Mouse (Mus musculus): Measurements from ENCODE around the gene Parp12.

Gene Parp12

DNA sequence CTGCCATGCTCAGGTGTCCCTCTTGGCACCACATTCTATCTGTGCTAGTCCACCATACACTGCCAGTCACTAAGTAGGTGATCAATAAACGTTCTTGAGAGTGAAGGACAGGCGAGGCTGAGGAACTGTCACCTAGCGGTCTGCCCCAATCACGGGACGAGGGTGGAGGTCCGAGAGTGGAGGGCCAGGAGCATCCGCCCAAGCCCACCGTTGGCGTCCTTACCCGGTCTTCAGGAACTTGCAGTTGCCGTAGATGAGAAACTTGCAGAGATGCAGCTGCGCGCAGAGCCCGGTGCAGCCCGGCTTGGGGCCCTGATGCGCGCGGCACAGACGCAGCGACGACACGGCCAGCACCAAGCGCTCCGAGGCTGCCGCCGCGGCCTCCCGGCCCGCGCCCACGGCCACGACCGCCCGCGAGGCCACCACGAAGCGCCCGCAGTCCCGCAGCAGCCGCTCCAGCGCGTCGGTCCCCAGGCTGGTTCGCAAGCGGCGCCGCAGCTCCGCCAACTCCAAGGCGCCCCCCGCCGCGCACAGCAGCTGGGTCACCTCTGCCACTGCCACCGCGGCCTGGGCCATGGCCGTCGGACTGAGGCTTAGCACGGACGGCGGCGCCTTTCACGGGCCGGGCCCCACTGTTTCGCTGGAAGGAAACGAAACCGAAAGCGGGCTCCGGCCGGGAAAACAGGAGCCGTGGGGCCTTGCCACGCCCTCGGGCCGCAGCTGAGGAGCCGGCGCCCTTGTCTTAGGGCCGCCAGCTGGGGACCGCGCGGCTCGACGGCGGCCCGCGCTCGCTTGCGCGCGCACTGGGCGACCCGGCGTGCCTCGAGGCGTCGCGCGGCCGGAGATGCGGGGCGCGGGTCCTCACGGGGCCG, at the start of gene Parp12:
Parp12 (minus strand) TSS at position 766 of the 872 bp plus-strand sequence.
- DNase-seq = peak; percentile 60 to 68

DNA sequence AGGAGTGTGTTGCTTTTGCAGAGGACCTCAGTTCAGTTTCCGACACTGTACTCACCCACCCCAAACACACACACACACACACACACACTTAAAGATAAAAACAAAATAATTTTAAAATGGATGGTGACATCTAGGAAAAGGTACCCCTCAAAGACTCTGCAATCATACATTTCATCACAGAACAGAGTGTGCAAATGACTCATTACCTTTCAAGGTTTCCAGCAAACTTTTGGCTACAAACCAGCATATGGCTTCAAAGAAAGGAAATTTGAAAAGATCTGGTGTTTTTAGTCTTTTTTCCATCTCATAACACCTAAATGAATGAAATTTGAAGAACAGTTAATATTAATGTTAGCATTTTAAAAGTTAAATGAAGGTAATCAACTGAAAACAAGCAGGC, 46.7 kb upstream of the Parp12 start:
- DNase-seq = no peak

DNA sequence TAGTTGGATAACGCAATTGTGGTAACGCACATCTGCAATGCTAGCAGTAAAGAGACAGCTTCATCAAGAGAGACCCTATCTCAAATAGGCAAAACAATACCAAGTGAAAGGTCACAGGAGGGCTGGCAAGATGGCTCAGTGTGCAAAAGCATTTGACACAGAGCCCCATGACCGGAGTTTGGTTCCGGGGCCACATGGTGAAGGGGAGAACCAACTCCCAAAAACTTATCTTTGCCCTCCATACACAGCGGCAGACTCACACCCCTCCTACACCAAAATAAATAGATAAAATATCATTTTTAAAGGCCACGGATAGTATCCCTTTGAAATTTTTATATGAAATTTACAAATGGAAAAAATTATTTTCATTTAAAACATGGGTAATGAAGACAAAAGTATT, 43.8 kb upstream of the Parp12 start:
- no peak for DNase-seq

DNA sequence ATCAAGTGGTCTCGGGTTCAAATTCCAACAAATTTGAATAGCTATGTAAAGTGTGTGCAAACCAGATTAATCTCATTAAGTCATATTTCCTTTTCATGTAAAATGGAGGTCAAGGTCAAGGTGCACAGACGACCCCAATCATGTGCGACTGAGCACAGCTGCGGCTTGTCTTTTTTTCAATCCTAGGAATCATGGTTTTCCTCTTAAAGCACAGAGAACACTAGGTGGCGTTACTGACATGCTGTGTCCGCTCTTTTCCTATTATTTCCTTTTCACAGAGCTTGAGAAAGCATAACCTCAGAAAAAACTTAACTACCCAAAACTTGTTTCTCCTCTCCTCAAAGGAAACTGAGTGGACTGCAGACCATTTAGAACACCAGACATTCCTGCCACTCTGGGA, 27.9 kb upstream of the Parp12 start:
- no peak for DNase-seq

DNA sequence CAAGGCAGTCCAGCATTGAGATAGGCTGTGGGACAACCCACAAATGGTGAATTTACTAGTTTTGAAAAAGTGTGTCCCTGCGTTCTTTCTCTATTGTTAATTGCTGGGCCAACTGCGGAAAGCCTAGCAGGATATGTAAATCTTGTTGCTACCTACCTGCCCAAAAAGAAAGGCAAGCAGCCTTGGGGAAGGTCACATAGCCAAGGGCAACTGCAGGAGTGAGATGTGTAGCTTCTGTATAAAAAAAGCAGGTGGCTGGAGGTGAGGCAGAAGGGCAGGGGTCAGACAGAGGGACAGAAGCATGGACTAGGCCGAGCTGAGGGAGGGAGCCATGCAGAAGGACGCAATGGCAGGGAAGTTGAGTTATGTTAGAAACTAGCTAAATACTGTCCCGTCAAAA, 14.4 kb upstream of the Parp12 start:
- no peak for DNase-seq

DNA sequence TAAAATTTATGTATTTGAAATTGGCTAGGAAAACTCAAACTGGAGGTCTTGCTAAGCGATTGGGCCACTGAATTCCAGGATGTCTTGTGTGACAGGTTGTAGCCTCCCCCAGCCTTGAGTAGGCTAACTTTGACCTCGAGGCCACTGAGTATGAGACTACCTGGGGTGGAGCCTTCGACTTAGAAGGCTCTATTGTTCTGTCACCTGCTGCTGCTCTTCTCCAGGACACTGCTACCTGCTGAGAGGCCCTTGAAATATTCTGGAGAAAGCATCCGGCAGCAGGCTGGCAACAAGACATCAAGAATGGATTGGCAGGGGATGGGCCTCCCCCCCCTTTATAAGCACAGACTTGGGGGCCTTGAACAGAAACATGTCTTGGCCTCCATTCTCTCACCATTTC, 13.3 kb upstream of the Parp12 start:
- DNase-seq = no peak

DNA sequence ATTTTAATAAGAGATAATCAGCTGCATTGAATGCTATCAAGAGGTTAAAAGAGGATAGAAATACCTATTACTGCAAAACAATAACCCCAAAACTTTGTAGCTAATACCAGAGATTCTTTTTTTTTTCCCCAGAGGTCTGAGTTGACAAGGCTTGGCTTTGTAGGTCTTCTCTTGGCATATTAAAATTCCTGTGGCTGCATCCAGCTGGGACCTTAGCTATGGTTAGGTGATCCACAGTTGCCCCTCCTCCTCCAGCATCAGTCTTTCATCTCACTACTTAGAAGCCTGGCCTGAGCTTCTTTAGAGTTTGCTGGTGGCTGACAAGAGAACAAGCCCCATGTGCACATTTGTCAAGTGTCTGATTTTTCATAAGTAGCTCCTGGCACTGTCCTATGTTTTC, 6.6 kb upstream of the Parp12 start:
- DNase-seq = no peak

DNA sequence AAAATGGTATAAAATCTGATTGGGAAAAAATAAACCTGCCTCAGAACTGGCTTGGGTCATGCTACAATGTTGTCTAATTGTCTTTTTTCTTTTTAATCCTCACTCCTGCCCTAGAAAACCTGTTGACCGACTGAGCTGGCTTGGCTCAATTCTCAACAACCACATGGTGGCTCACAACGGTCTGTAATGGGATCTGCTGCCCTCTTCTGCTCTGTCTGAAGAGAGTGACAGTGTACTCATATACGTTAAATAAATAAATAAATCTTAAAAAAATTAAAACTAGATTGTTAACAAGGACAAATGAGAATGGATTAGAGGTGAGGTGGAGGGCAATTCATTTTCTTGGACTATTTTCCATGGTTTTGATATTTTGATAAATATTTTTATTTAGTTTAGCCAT, 2.5 kb upstream of the Parp12 start:
- DNase-seq = no peak

DNA sequence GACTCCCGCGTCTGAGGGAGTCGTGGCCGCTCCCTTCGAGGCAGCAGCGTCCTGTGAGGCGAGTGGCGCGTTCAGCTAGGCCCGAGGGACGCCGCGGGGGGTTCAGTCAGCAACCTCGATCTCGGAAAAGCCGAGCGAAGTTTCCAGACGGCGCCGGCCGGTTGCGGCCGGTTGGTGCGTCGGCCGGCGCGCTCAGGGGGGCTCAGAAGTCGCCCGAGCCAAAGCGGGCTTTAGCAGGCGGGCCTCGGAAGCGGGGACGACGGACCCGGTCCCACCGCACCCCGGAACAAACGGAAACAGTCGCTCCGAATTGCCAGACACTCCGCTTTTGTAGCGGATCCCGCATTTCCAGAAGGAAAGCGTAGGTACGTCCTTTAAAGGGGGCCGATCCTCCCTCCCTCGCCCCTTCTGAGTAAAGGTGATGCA, 320 bp upstream of the Parp12 start:
- DNase-seq = no peak

DNA sequence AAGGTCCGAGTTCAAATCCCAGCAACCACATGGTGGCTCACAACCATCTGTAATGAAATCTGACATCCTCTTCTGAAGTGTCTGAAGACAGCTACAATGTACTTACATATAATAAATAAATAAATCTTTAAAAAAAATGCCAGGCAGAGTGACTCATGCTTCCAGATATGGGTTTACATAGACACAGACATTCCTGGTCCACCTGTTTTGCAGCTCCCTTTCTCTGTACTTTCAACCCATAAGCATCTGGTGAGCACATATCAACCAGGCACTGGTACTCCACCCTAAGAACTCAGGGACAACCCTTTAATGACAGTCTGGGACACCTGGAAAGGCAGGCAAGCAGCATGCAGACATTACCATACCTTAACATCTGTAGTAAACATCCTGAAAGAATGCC, 2.7 kb downstream of the Parp12 start:
- no peak for DNase-seq

DNA sequence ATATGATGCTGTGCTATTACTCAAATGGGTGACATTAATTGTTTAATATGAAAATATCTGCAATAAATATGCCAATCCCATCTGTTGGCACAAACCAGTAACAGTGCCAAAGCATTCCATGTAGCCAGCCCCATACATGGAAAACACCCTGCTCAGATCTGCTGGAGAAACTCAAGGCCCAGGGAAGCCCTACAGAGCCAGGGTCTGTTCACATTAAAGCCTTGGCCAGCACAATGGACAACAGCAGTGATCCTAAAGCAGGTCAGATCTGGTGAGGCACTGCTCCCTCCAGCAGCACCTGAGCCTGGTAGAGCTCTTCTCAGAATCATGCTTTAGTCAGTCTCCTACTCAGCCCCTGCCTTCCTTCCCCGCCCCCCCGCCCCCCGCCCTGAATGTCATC, 5.0 kb downstream of the Parp12 start:
- no peak for DNase-seq

DNA sequence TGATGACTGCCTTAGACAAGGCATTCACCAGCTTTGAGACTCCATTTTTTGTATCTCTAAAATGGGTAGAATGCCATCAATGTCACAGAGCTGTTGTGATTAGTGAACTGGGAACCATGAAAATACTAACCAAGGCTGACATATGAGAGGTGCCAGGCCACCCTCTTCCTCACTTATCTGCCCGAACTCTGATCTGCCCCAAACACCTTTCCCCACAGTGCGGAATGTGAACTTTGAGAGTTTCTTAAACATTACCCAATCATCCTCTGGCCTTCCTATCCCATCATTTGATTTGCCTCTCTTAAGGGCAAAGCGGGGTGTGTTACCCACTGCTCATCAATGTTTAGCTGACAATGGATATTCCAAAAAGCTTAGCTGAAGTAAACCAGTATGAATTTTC, 5.4 kb downstream of the Parp12 start:
- no peak for DNase-seq

DNA sequence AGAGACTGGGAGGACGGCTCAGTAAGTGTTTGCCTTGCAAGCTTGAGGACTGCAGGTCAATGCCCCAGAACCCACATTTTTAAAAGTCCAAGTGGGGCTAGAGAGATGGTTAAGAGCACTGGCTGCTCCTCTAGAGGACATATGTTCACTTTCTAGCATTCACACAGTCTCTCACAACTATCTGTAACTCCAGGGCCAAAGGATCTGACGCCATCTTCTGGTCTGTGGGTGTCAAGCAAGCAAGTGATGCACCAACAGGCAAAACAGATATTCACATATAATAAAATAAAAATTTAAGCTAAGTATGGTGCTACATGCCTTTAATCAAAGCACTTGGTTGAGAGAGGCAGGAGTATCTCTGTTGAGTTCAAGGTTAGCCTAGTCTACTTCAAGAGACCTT, 11.3 kb downstream of the Parp12 start:
- no peak for DNase-seq

DNA sequence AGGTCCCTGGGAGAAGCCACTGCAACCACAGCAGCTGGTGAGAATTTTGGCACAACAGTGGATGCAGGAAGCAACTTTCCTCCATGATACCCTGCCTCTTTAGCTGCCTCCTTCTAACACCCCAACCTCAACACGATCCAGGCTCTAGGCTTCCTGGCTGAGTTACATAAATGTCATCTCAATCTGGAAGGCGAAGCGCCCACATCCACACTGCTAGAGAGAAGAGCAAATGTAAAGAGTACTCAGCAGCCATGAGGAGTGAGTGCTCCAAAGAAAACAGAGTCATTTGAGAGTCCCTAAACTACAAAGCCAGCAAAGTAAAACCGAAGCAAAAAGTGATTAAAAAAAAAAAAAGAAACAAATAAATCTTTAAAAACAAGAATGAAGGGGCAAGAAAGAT, 13.5 kb downstream of the Parp12 start:
- no peak for DNase-seq

DNA sequence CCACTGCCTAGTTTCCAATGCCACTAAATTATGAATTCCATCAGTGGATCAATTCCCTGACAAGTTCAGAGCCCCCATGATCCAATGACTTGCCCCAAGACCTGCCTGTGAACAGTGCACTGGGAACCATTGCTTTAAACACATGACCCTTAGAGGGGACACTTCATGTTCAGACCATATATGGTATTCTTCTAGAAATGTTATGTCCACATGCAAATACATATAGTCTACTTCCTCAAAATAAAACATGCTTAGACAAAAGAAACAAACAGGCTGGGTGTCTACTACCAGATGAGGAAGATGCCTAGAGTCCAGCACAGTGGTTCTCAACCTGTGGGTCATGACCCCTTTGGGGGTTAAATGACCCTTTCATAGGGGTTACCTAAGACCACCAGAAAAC, 41.7 kb downstream of the Parp12 start:
- no peak for DNase-seq

DNA sequence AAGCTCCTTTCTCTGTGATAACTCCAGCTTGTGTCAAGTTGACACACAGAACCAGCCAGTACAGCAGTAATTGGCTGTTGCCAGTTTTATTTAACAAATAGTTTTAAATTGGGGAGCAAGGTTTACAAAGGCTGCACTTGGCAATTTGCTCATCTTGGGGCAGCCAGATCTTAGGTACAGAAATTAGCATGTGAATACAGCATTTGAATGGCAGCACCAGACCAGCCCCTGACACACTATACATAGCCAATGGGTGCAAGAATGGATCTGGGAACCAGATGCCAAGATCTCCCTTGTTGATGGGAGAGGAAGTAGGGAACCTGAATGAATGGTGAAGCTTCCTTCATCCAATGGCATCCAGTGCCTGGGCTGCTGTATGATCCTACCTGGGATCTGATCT, 44.0 kb downstream of the Parp12 start:
- no peak for DNase-seq

DNA sequence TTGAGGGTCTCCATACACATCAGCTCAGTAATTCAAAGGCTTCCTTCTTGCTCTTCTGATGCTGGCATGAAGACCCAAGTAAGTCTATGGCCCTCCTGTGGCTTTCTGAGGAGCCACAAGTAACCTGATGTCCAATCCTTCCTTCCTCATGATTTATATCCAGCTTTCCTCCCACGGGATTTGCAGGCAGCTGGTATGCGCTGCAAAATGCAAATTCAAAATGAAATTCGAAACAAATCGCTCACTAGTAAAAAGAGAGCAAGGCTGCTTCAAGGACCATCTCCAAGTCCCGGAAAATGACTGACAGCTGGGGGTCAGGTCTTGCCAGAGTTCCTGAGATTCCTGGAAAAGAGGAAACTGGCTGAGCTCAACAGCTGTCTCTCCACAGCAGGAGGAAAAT, 45.5 kb downstream of the Parp12 start:
- no peak for DNase-seq

DNA sequence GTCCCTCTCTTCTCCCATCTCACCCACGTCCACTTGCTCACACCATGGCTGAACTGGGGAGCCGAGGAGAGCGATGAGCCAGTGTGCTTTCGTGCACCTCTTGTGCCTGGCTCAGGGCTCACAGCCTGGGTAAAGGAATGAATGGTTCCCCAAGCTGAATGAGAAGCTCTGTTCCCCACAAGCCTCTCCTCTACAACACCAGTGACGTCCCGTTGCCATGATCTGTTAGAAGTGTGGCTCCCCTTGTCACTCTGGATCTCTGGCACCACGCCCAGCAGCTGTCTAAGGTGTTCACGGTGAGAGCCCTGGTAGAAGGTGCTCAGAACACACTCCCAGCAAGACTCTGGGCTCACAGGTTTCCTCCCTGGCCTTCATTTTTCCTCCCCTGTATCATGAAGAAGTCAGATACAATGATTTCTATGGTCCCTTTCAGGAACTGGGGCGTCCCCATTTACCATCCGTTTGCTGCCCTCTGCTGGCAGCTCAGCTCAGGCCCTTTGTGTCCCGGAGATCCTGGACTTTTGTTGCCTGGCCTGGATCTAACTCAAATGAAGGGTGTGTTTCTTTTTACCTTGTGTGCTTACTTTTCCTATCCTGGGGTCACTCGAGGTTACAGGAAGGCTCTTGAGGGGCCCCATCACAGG, 51.1 kb downstream of the Parp12 start:
- peak; percentile 41 to 49 for DNase-seq

DNA sequence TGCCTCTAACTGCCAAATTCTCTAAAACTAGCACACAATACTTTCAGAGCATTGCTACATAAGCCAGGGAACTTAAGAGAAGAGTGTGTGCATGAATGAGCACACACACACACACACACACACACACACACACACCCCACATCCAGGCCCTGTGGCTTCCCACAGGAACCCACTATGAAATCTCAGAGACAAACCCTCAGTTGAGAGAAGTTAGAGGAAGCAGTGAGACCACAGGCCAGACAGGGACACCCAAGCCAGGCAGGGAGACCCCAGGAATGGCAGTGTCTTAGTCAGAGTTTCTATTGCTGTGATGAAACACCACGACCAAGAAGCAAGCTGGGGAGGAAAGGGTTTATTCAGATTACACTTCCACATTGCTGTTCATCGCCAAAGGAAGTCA, 54.6 kb downstream of the Parp12 start:
- no peak for DNase-seq

DNA sequence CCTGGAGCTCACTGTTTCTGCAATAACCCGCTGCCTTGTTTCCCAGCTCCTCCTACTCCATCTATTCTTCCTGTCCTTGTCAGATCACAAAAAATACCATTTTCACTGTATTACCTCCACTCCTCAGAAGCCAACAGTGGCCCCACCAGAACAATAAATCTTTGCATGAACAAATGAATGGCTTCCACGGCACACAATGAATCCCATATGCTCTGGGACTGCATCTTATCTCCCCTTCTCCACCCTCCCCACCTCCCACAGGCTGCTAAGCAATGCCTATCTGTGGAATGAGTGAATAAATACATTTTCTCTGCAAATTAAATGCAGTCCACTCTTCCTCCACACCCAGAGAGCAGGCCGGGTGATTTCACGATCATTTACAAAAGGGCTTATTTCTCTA, 57.0 kb downstream of the Parp12 start:
- DNase-seq = no peak

DNA sequence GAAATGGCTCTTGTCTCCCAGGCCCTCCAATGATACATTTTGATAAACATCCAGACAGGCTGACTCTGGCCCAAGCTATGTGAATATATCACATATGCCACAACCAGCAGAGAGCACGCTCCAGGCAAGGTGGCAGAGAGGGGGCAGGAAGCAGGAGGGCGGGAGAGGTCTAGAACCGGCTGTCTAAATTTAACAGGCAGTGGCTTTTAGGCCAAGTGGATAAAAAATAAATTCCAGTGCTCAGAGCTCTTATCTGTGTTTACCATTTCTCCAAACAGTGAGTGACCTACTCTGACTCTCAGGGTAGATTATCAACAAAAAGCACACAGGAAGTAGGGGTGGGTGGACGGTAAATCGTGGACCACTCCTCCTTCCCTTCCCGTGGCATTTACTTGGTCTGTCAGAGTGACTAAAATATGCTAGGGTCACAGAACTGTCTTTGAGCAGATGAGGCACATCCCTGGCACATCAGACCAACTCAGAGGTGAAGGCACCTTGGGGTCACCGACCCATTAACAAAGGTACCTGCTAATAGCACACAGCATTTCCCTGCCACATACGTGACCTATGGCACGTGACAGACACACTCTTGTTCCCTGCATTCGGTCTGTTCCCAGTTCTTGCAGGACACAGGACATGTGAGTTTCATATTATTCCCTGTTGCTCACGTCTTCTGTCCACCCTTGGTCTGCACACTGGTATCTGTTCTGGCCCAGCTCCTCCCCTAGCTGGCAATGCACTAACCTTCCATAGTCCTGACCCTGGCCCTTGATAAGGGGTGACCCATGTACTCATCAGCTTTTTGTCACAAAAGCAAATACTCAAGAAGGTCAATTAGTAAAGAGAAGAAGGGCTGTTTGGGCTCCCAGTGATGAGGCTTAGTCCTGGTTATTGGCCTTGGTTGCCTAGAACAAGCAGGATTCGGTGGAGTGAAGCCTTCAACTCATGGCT, 58.3 kb downstream of the Parp12 start:
- DNase-seq = no peak

DNA sequence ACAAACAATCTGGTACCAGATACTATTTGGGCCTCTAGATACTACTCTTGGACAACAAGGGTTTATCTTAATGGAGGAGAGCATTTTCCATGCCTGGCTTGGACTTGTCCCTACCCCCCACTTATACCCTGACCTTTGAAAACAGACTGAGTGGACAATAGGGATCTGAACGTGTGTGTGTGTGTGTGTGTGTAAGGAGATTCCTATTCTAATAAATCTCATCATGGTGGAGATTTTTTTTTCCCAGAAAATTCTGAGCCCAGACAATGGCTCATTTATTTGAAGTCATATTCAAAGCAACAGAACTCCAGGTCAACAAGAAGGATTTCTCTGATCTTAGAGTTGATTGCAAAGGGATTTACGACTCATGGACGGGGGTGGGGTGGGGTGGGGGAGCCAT, 59.2 kb downstream of the Parp12 start:
- DNase-seq = no peak

DNA sequence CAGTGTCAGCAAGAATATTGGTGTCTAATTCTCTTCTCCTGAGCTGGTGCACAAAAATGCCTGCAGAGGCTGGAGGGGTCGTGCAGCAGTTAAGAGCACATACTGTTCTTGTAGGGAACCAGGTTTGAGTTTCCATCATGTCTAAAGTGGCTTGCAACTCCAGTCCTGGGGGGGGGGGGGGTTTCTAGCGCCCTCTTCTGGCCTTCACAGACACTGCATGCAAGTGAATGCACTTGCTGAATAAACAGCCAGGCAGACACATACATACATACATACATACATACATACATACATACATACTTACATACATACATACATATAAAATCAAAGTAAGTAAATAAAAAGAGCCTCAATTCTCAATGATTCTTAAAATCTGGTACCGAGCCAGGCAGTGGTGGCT, 59.8 kb downstream of the Parp12 start:
- DNase-seq = no peak
